ENCODE assay signal across 8 mouse cellular contexts in genomic region chr17:26068831-26069739, GRCm38 (mm10). TPM values are rescaled to one million over a fixed set of nuclear protein-coding genes. Genes with fewer than 3 reads are reported as not detected.
DNase-seq lines count a peak whose midpoint lies in the region; ATAC-seq and TF ChIP-seq lines count a peak whose summit lies in the region.

TSS of gene Rab11fip3 (minus strand) at chr17:26069555.

- peak; percentile 96 for ATAC-seq in forebrain, embryonic 15.5 days (replicated peaks)
- ATAC-seq in liver, postnatal 0 days: peak; percentile 93
- ATAC-seq in neural tube, embryonic 14.5 days (ENCODE audit: low read depth): peak; percentile 92

- H3K9me3 ChIP-seq in MEL (replicated peaks; ENCODE audit: insufficient read depth, low read length): no peaks in the 10 kb centered on the region
- H3K9me3 ChIP-seq in forebrain, embryonic 15.5 days: no peaks in the 10 kb centered on the region
- H3K9me3 ChIP-seq in liver, postnatal 0 days (ENCODE audit: low read length): no peaks in the 10 kb centered on the region
- H3K9me3 ChIP-seq in neural tube, embryonic 14.5 days (ENCODE audit: control insufficient read depth, low read length): no peaks in the 10 kb centered on the region

- no peak for TF ChIP-seq RAD21 in MEL (IDR thresholded peaks at IDR 0.05; ENCODE audit: low read depth, low read length)

- H3K4me2 ChIP-seq in forebrain, embryonic 15.5 days (replicated peaks): peak within 1 kb of the TSS; percentile 99
- peak within 1 kb of the TSS; percentile 97 for H3K4me2 ChIP-seq in liver, postnatal 0 days (ENCODE audit: low read depth, low read length)
- H3K4me2 ChIP-seq in neural tube, embryonic 14.5 days (ENCODE audit: low read depth, low read length): peak within 1 kb of the TSS; percentile 97

- peak; percentile 94 for DNase-seq in MEL (ENCODE audit: low read depth, low spot score)
- DNase-seq in cerebellum, adult 11-12 months: peak; percentile 82
- DNase-seq in heart, postnatal 14 days: peak; percentile 83 to 85
- DNase-seq in large intestine, adult 2 months (ENCODE audit: low read depth, low spot score): peak; percentile 54
- peak; percentile 85 for DNase-seq in liver, postnatal 0 days

- WGBS in forebrain, embryonic 15.5 days: under 1% methylated on average over 94 of the region's 94 CpGs
- under 1% methylated on average over 94 of the region's 94 CpGs for WGBS in large intestine, adult 2 months
- under 1% methylated on average over 81 of the region's 94 CpGs for WGBS in liver, postnatal 0 days (ENCODE audit: insufficient replicate concordance)
- WGBS in neural tube, embryonic 14.5 days: 0% methylated on average over 92 of the region's 94 CpGs

- intact Hi-C loops in heart, postnatal 14 days (cut with DNase I): loop anchor here (2.0 kb wide), 2 partner anchors 24 to 58 kb away; no protein-coding TSS in a partner anchor

- no peaks in the 10 kb centered on the region for H3K27me3 ChIP-seq in MEL (ENCODE audit: control insufficient read depth in 1 of 2, insufficient read depth in 2 of 2, low read length in 2 of 2)
- H3K27me3 ChIP-seq in forebrain, embryonic 15.5 days: 0 out of 2 replicates have a peak, but pooled peaks cover 3% of the 10 kb centered on the region
- peaks cover 33% of the 10 kb centered on the region for H3K27me3 ChIP-seq in liver, postnatal 0 days (ENCODE audit: insufficient read depth, low read length)
- no peaks in the 10 kb centered on the region for H3K27me3 ChIP-seq in neural tube, embryonic 14.5 days (ENCODE audit: control insufficient read depth, insufficient read depth, low read length)
- no peaks in the 10 kb centered on the region for H3K27me3 ChIP-seq in testis, adult 2 months (ENCODE audit: control insufficient read depth, insufficient read depth, low read length)

- H3K4me3 ChIP-seq in MEL (ENCODE audit: control insufficient read depth in 1 of 2, insufficient read depth in 1 of 2, low read depth in 2 of 2, low read length in 2 of 2): peak within 1 kb of the TSS; percentile 66 to 68
- peak within 1 kb of the TSS; percentile 70 for H3K4me3 ChIP-seq in forebrain, embryonic 15.5 days
- peak within 1 kb of the TSS; percentile 70 for H3K4me3 ChIP-seq in liver, postnatal 0 days (ENCODE audit: low read depth, low read length)
- H3K4me3 ChIP-seq in neural tube, embryonic 14.5 days (ENCODE audit: low read depth, low read length): peak within 1 kb of the TSS; percentile 87
- H3K4me3 ChIP-seq in testis, adult 2 months (ENCODE audit: control insufficient read depth, low read depth, low read length): peak within 1 kb of the TSS; percentile 91

- no peak for TF ChIP-seq EP300 in MEL (IDR thresholded peaks at IDR 0.05; ENCODE audit: low read depth in 1 of 2, low read length in 2 of 2)
- TF ChIP-seq EP300 in liver, postnatal 0 days (IDR thresholded peaks at IDR 0.05; ENCODE audit: low read depth): no peak

- H3K36me3 ChIP-seq in MEL (ENCODE audit: control insufficient read depth in 1 of 2, insufficient read depth in 2 of 2, low read length in 2 of 2): peaks cover 0 to 21% of the 10 kb centered on the region in 2 experiments; a peak in 3 of 4 replicates
- peaks cover 11% of the 10 kb centered on the region; the same call in 1 of the 2 replicates for H3K36me3 ChIP-seq in forebrain, embryonic 15.5 days
- no peaks in the 10 kb centered on the region for H3K36me3 ChIP-seq in liver, postnatal 0 days (replicated peaks; ENCODE audit: insufficient read depth, low read length)
- H3K36me3 ChIP-seq in neural tube, embryonic 14.5 days (ENCODE audit: control insufficient read depth, insufficient read depth, low read length): peaks cover 11% of the 10 kb centered on the region
- no peaks in the 10 kb centered on the region for H3K36me3 ChIP-seq in testis, adult 2 months (ENCODE audit: control insufficient read depth, insufficient read depth, low read length)

- H3K79me2 ChIP-seq in MEL (ENCODE audit: control insufficient read depth, insufficient read depth, low read length, poor library complexity): peaks cover 22% of the 10 kb centered on the region

- TF ChIP-seq POLR2A in MEL (IDR thresholded peaks at IDR 0.05; ENCODE audit: control insufficient read depth in 1 of 2, insufficient read depth in 1 of 2, low read depth in 1 of 2, low read length in 2 of 2, poor library complexity in 1 of 2): peak; percentile 95 to 96
- peak; percentile 79 for TF ChIP-seq POLR2A in testis, adult 2 months (IDR thresholded peaks at IDR 0.05; ENCODE audit: control insufficient read depth, low read depth, low read length)

- H3K4me1 ChIP-seq in MEL (ENCODE audit: control insufficient read depth in 1 of 2, insufficient read depth in 2 of 2, low read length in 2 of 2): peaks cover 6 to 38% of the 10 kb centered on the region in 2 experiments
- peaks cover 41% of the 10 kb centered on the region for H3K4me1 ChIP-seq in forebrain, embryonic 15.5 days
- peaks cover 24% of the 10 kb centered on the region for H3K4me1 ChIP-seq in liver, postnatal 0 days (ENCODE audit: insufficient read depth)
- H3K4me1 ChIP-seq in neural tube, embryonic 14.5 days (ENCODE audit: control insufficient read depth, insufficient read depth, low read length): peaks cover 40% of the 10 kb centered on the region
- H3K4me1 ChIP-seq in testis, adult 2 months (ENCODE audit: control insufficient read depth, insufficient read depth, low read length): peaks cover 16% of the 10 kb centered on the region

- peak within 1 kb of the TSS; percentile 20 for H3K27ac ChIP-seq in MEL (ENCODE audit: control insufficient read depth, low read depth, low read length)
- peak within 1 kb of the TSS; percentile 91 for H3K27ac ChIP-seq in forebrain, embryonic 15.5 days (replicated peaks)
- H3K27ac ChIP-seq in liver, postnatal 0 days (ENCODE audit: low read depth): no peak within 1 kb of the TSS
- H3K27ac ChIP-seq in neural tube, embryonic 14.5 days (ENCODE audit: low read depth, low read length): peak within 1 kb of the TSS; percentile 93
- peak within 1 kb of the TSS; percentile 34 for H3K27ac ChIP-seq in testis, adult 2 months (ENCODE audit: control insufficient read depth, insufficient read depth, low read depth, low read length)

- TF ChIP-seq CTCF in MEL (IDR thresholded peaks at IDR 0.05 in 2 of 3, conservative IDR thresholded peaks at IDR 0.05 in 1 of 3; ENCODE audit: control insufficient read depth in 1 of 3, insufficient read depth in 1 of 3, low read depth in 2 of 3, low read length in 3 of 3, poor library complexity in 1 of 3, severe bottlenecking in 1 of 3): no peak
- TF ChIP-seq CTCF in liver, postnatal 0 days (IDR thresholded peaks at IDR 0.05; ENCODE audit: low read depth): no peak
- TF ChIP-seq CTCF in testis, adult 2 months (IDR thresholded peaks at IDR 0.05; ENCODE audit: control insufficient read depth, insufficient read depth, insufficient replicate concordance, low read depth, low read length): no peak

- peak within 1 kb of the TSS; percentile 82 for H3K9ac ChIP-seq in MEL (ENCODE audit: control insufficient read depth, low read depth, low read length, poor library complexity, severe bottlenecking)
- H3K9ac ChIP-seq in forebrain, embryonic 15.5 days (replicated peaks): peak within 1 kb of the TSS; percentile 91
- peak within 1 kb of the TSS; percentile 56 for H3K9ac ChIP-seq in liver, postnatal 0 days (replicated peaks)
- H3K9ac ChIP-seq in neural tube, embryonic 14.5 days (replicated peaks; ENCODE audit: low read depth, low read length): peak within 1 kb of the TSS; percentile 95

TF ChIP-seq in MEL, 35 proteins besides CTCF, POLR2A, EP300 and RAD21 (continues in another document):
- TF ChIP-seq GABPA (IDR thresholded peaks at IDR 0.05; ENCODE audit: low read depth, low read length): no peak
- TF ChIP-seq HCFC1 (IDR thresholded peaks at IDR 0.05; ENCODE audit: low read depth, low read length): peak; percentile 70
- TF ChIP-seq SMC3 (IDR thresholded peaks at IDR 0.05; ENCODE audit: low read depth, low read length): no peak
- TF ChIP-seq GATA1 (IDR thresholded peaks at IDR 0.05; ENCODE audit: low read depth, low read length): no peak
- peak; percentile 70 for TF ChIP-seq NRF1 (IDR thresholded peaks at IDR 0.05; ENCODE audit: insufficient read depth, low read depth, low read length, poor library complexity, severe bottlenecking)
- no peak for TF ChIP-seq JUND (IDR thresholded peaks at IDR 0.05; ENCODE audit: low read depth, low read length)
- TF ChIP-seq E2F4 (IDR thresholded peaks at IDR 0.05; ENCODE audit: borderline replicate concordance, low read depth, low read length): no peak
- no peak; the same call in 1 of the 2 replicates for TF ChIP-seq POLR2AphosphoS2 (IDR thresholded peaks at IDR 0.05; ENCODE audit: low read length)
- TF ChIP-seq MEF2A (IDR thresholded peaks at IDR 0.05; ENCODE audit: extremely low read depth, insufficient replicate concordance, low read depth, low read length, poor library complexity, severe bottlenecking): no peak
- no peak for TF ChIP-seq TAL1 (IDR thresholded peaks at IDR 0.05; ENCODE audit: low read length)
- TF ChIP-seq ETS1 (IDR thresholded peaks at IDR 0.05; ENCODE audit: low read depth, low read length): no peak; the same call in 1 of the 2 replicates
- TF ChIP-seq KAT2A (conservative IDR thresholded peaks at IDR 0.05; ENCODE audit: low read depth, low read length): no peak; the same call in 1 of the 2 replicates
- no peak for TF ChIP-seq BHLHE40 (IDR thresholded peaks at IDR 0.05; ENCODE audit: borderline replicate concordance, low read depth, low read length)
- TF ChIP-seq ZC3H11A (IDR thresholded peaks at IDR 0.05; ENCODE audit: low read depth, low read length): no peak
- no peak for TF ChIP-seq MAX (IDR thresholded peaks at IDR 0.05; ENCODE audit: low read length)
- no peak for TF ChIP-seq CHD1 (IDR thresholded peaks at IDR 0.05; ENCODE audit: low read depth, low read length)
- TF ChIP-seq ZKSCAN1 (IDR thresholded peaks at IDR 0.05; ENCODE audit: low read depth, low read length): no peak
- TF ChIP-seq SIN3A (IDR thresholded peaks at IDR 0.05; ENCODE audit: low read length): peak; percentile 55
- TF ChIP-seq ELF1 (IDR thresholded peaks at IDR 0.05; ENCODE audit: low read depth, low read length): no peak
- peak; percentile 83 for TF ChIP-seq NELFE (IDR thresholded peaks at IDR 0.05; ENCODE audit: low read depth, low read length)

RNA-seq across cellular contexts. Expression of gene Rab11fip3, which starts in this region (rescaled TPM):
- 3.1 and 3.2 TPM in 2 replicates for total RNA-seq in MEL (2012; rRNA removed)
- 10 to 100 TPM in 1 of 2 experiments, not detected in 1; 18.9 TPM for polyA plus RNA-seq in MEL (2012; ENCODE audit: insufficient read depth in 1 of 2, insufficient read length in 2 of 2, low read depth in 1 of 2, low replicate concordance in 2 of 2, missing spikeins in 1 of 2)
- 34.0 and 36.3 TPM in 2 replicates for polyA plus RNA-seq in forebrain, embryonic 15.5 days (2015; fragmentation: Nextera tagmentation; extraction: Ambion mirVana)
- total RNA-seq in heart, postnatal 14 days (2021): 10 to 100 TPM; 22.7 to 25.3 TPM
- 41.3 and 65.7 TPM in 2 replicates for polyA plus RNA-seq in large intestine, adult 2 months (2012; rRNA removed)
- 1.7 TPM in 2 replicates for polyA plus RNA-seq in liver, postnatal 0 days (2015; fragmentation: Nextera tagmentation; extraction: Ambion mirVana)
- 29.0 and 34.1 TPM in 2 replicates for polyA plus RNA-seq in neural tube, embryonic 14.5 days (2014; fragmentation: Nextera tagmentation; extraction: Ambion mirVana)
- polyA plus RNA-seq in testis, adult 2 months (2012; rRNA removed): 35.2 and 37.5 TPM in 2 replicates
